In genomic region chr10:11080725-11081610, GRCm38 (mm10) we compare ENCODE assay signal across 9 mouse cellular contexts. TPM values are rescaled to one million over a fixed set of nuclear protein-coding genes. Genes with fewer than 3 reads are reported as not detected.
DNase-seq lines count a peak whose midpoint lies in the region; ATAC-seq and TF ChIP-seq lines count a peak whose summit lies in the region.
"Had no signal": no experiment of that assay in that cellular context is flagged by ENCODE, and none has a peak within 500 bp of the region (broad histone marks: within the 10 kb centered on the region; RNA-seq: fewer than 3 reads in every experiment).

No protein-coding gene starts in this region.

- H3K9ac ChIP-seq in forebrain, embryonic 15.5 days (replicated peaks): peak overlapping the region; percentile 54
- peak overlapping the region; percentile 36 for H3K9ac ChIP-seq in midbrain, embryonic 14.5 days (replicated peaks; ENCODE audit: low read length)
- no peak overlapping the region for H3K9ac ChIP-seq in kidney, embryonic 14.5 days (ENCODE audit: low read depth, low read length)
- H3K9ac ChIP-seq: lung, embryonic 14.5 days had no signal

- ATAC-seq in forebrain, embryonic 15.5 days (replicated peaks): peak; percentile 63
- ATAC-seq in midbrain, embryonic 14.5 days (ENCODE audit: low FRiP score, low TSS enrichment): peak; percentile 31
- ATAC-seq in kidney, embryonic 14.5 days (ENCODE audit: low FRiP score, low TSS enrichment): no peak

- H3K4me2 ChIP-seq in forebrain, embryonic 15.5 days (replicated peaks): peak overlapping the region; percentile 61
- peak overlapping the region; percentile 61 for H3K4me2 ChIP-seq in midbrain, embryonic 14.5 days (ENCODE audit: low read length)
- no peak overlapping the region for H3K4me2 ChIP-seq in kidney, embryonic 14.5 days (replicated peaks; ENCODE audit: low read depth, low read length)
- H3K4me2 ChIP-seq: lung, embryonic 14.5 days had no signal

- 9% methylated on average over 25 of the region's 25 CpGs for WGBS in forebrain, embryonic 15.5 days
- WGBS in midbrain, embryonic 14.5 days: 10% methylated on average over 25 of the region's 25 CpGs
- 10% methylated on average over 25 of the region's 25 CpGs for WGBS in kidney, embryonic 14.5 days

- no peak for TF ChIP-seq CTCF in brain, embryonic 14.5 days (IDR thresholded peaks at IDR 0.05; ENCODE audit: borderline replicate concordance, extremely low read depth, insufficient read depth, insufficient read length)

- TF ChIP-seq POLR2A in brain, embryonic 14.5 days (IDR thresholded peaks at IDR 0.05; ENCODE audit: borderline replicate concordance, extremely low read depth, insufficient read depth, insufficient read length, poor library complexity, severe bottlenecking): no peak

- peak overlapping the region; percentile 47 for H3K4me3 ChIP-seq in forebrain, embryonic 15.5 days
- H3K4me3 ChIP-seq in midbrain, embryonic 14.5 days (replicated peaks; ENCODE audit: low read depth, low read length): peak overlapping the region; percentile 40
- H3K4me3 ChIP-seq in kidney, embryonic 14.5 days (ENCODE audit: low read length): no peak overlapping the region

- H3K9me3 ChIP-seq in forebrain, embryonic 15.5 days: no peaks in the 10 kb centered on the region
- no peaks in the 10 kb centered on the region for H3K9me3 ChIP-seq in midbrain, embryonic 14.5 days (ENCODE audit: control insufficient read depth, low read length)
- no peaks in the 10 kb centered on the region for H3K9me3 ChIP-seq in kidney, embryonic 14.5 days (ENCODE audit: control insufficient read depth, low read length)

- peak; percentile 51 for DNase-seq in cerebellum, adult 11 months
- no peak for DNase-seq in cerebellum, postnatal 4 days (ENCODE audit: low spot score in 2 of 2)
- peak; percentile 5 for DNase-seq in brain, embryonic 14.5 days (ENCODE audit: low read depth)
- DNase-seq in midbrain, embryonic 14.5 days: no peak
- DNase-seq in thymus, postnatal 25 days: no peak
- no peak for DNase-seq in lung, postnatal 25 days (ENCODE audit: low spot score)

- peaks cover 14% of the 10 kb centered on the region for H3K4me1 ChIP-seq in forebrain, embryonic 15.5 days
- peaks cover 8% of the 10 kb centered on the region; the same call in 1 of the 2 replicates for H3K4me1 ChIP-seq in midbrain, embryonic 14.5 days (ENCODE audit: control insufficient read depth, insufficient read depth, low read length)
- no peaks in the 10 kb centered on the region for H3K4me1 ChIP-seq in kidney, embryonic 14.5 days (ENCODE audit: control insufficient read depth, insufficient read depth, low read length)

- no peaks in the 10 kb centered on the region for H3K36me3 ChIP-seq in forebrain, embryonic 15.5 days
- H3K36me3 ChIP-seq in midbrain, embryonic 14.5 days (ENCODE audit: control insufficient read depth, insufficient read depth, low read length): no peaks in the 10 kb centered on the region
- no peaks in the 10 kb centered on the region for H3K36me3 ChIP-seq in kidney, embryonic 14.5 days (ENCODE audit: control insufficient read depth, insufficient read depth, low read length)

- H3K27me3 ChIP-seq in forebrain, embryonic 15.5 days: peaks cover 20% of the 10 kb centered on the region; the same call in 1 of the 2 replicates
- peaks cover 13% of the 10 kb centered on the region for H3K27me3 ChIP-seq in midbrain, embryonic 14.5 days (ENCODE audit: control insufficient read depth, insufficient read depth, low read length)
- H3K27me3 ChIP-seq in kidney, embryonic 14.5 days (ENCODE audit: control insufficient read depth, insufficient read depth, low read length): peaks cover 29% of the 10 kb centered on the region

- H3K27ac ChIP-seq in forebrain, embryonic 15.5 days (replicated peaks): no peak overlapping the region
- no peak overlapping the region for H3K27ac ChIP-seq in midbrain, embryonic 14.5 days (replicated peaks; ENCODE audit: low read depth, low read length)
- no peak overlapping the region for H3K27ac ChIP-seq in kidney, embryonic 14.5 days (ENCODE audit: low read depth, low read length)

RNA-seq across cellular contexts. Expression of gene Grm1, which starts 1.2 kb away (rescaled TPM):
- 5.2 and 7.0 TPM in 2 replicates for polyA plus RNA-seq in brain, embryonic 14.5 days (2012; rRNA removed)
- 5.9 and 6.2 TPM in 2 replicates for polyA plus RNA-seq in forebrain, embryonic 15.5 days (2015; fragmentation: Nextera tagmentation; extraction: Ambion mirVana)
- polyA plus RNA-seq in midbrain, embryonic 14.5 days (2014; fragmentation: Nextera tagmentation; extraction: Ambion mirVana): 5.1 and 8.0 TPM in 2 replicates
- polyA plus RNA-seq in kidney, embryonic 14.5 days (2014; fragmentation: Nextera tagmentation; extraction: Ambion mirVana): not detected in 2 replicates

Comparison
In these comparisons a context has a peak if more than half of its experiments do, and no peak if none do; other contexts are left out.
1. DNase-seq: peak in cerebellum, adult 11 months (single experiment) and brain, embryonic 14.5 days (single experiment); none in cerebellum, postnatal 4 days (0 of 2), midbrain, embryonic 14.5 days (single experiment), thymus, postnatal 25 days (single experiment) and lung, postnatal 25 days (single experiment).